Comparison of ENCODE assay signal across 29 mouse cellular contexts in genomic region chr11:43239804-43240203, GRCm38 (mm10).
"Had no signal": no experiment of that assay in that cellular context is flagged by ENCODE, and none has a peak within 500 bp of the region (broad histone marks: within the 10 kb centered on the region; RNA-seq: fewer than 3 reads in every experiment).

No protein-coding gene starts in this region.

- H3K27ac ChIP-seq: limb, embryonic 10.5 days; limb, embryonic 12.5 days; limb, embryonic 13.5 days; limb, embryonic 15.5 days; liver, embryonic 12.5 days; liver, embryonic 13.5 days; liver, embryonic 14.5 days; liver, embryonic 15.5 days; lung, embryonic 15.5 days; macrophage; midbrain, embryonic 10.5 days; midbrain, embryonic 12.5 days; midbrain, embryonic 13.5 days; midbrain, embryonic 15.5 days; neural tube, embryonic 12.5 days had no signal

- H3K4me3 ChIP-seq: limb, embryonic 10.5 days; limb, embryonic 12.5 days; limb, embryonic 13.5 days; limb, embryonic 15.5 days; liver, embryonic 12.5 days; liver, embryonic 13.5 days; liver, embryonic 15.5 days; lung, embryonic 15.5 days; megakaryocyte, embryonic 14.5 days; midbrain, embryonic 10.5 days; midbrain, embryonic 12.5 days; midbrain, embryonic 13.5 days; midbrain, embryonic 15.5 days; myocyte; neural tube, embryonic 12.5 days had no signal

- H3K9me3 ChIP-seq: limb, embryonic 10.5 days; limb, embryonic 12.5 days; limb, embryonic 13.5 days; limb, embryonic 15.5 days; liver, embryonic 12.5 days; liver, embryonic 13.5 days; liver, embryonic 15.5 days; lung, embryonic 15.5 days; megakaryocyte, embryonic 14.5 days; midbrain, embryonic 10.5 days; midbrain, embryonic 12.5 days; midbrain, embryonic 13.5 days; midbrain, embryonic 15.5 days; neural tube, embryonic 12.5 days had no signal

- DNase-seq: liver; liver, embryonic 13.5 days; liver, postnatal 0 days; lung, adult 18-20 months; lung, adult 2 months; lung, embryonic 14.5 days; lung, postnatal 10 days; lung, postnatal 14 days; lung, postnatal 36 days; lung, postnatal 4 days; midbrain, embryonic 14.5 days had no signal

- H3K9ac ChIP-seq: limb, embryonic 12.5 days; limb, embryonic 13.5 days; limb, embryonic 15.5 days; liver, embryonic 12.5 days; liver, embryonic 13.5 days; liver, embryonic 14.5 days; liver, embryonic 15.5 days; liver, postnatal 0 days; lung, embryonic 14.5 days; lung, embryonic 15.5 days; midbrain, embryonic 12.5 days; midbrain, embryonic 13.5 days; midbrain, embryonic 15.5 days; neural tube, embryonic 12.5 days had no signal

- H3K27me3 ChIP-seq: limb, embryonic 12.5 days; limb, embryonic 13.5 days; limb, embryonic 15.5 days; liver, embryonic 12.5 days; liver, embryonic 13.5 days; liver, embryonic 15.5 days; lung, embryonic 15.5 days; megakaryocyte, embryonic 14.5 days; midbrain, embryonic 12.5 days; midbrain, embryonic 13.5 days; midbrain, embryonic 15.5 days; neural tube, embryonic 12.5 days had no signal

- H3K36me3 ChIP-seq: limb, embryonic 10.5 days; limb, embryonic 12.5 days; limb, embryonic 13.5 days; limb, embryonic 15.5 days; liver, embryonic 12.5 days; liver, embryonic 13.5 days; liver, embryonic 15.5 days; lung, embryonic 15.5 days; midbrain, embryonic 10.5 days; midbrain, embryonic 12.5 days; midbrain, embryonic 13.5 days; midbrain, embryonic 15.5 days; neural tube, embryonic 12.5 days had no signal

- H3K4me2 ChIP-seq: limb, embryonic 12.5 days; limb, embryonic 13.5 days; limb, embryonic 15.5 days; liver, embryonic 11.5 days; liver, embryonic 12.5 days; liver, embryonic 13.5 days; liver, embryonic 15.5 days; lung, embryonic 14.5 days; lung, embryonic 15.5 days; midbrain, embryonic 11.5 days; midbrain, embryonic 12.5 days; midbrain, embryonic 13.5 days; midbrain, embryonic 15.5 days; neural tube, embryonic 12.5 days had no signal

- H3K4me1 ChIP-seq: limb, embryonic 10.5 days; limb, embryonic 12.5 days; limb, embryonic 13.5 days; limb, embryonic 15.5 days; liver, embryonic 12.5 days; liver, embryonic 13.5 days; liver, embryonic 15.5 days; lung, embryonic 15.5 days; megakaryocyte, embryonic 14.5 days; midbrain, embryonic 10.5 days; midbrain, embryonic 12.5 days; neural tube, embryonic 12.5 days had no signal
